Mouse (Mus musculus) B cell, adult 2 months (primary cell): Measurements from ENCODE around the gene Ttc33.

Source experiments
- DNase-seq, 2 experiments: peaks; one replicate each; pipeline ENCODE4 v3.0.0; 2022

Gene Ttc33

DNA sequence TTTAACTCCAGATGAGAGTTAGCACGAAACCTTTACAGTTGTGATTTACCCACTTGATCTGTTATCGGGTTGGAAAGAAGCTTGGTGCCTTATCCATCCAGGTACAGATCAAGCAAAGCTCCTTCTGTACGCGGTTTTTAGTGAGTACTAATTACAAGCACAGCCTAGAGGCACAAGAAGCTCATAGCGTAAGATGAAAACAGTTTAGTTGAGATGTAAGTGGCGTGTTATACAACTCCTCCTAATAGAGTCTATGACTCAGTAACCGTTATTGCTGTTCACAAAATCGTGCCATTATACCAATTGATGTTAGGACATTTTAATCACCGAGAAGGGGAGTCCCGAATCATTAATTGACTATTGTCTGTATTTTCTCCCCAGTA is 959 bp downstream of the Ttc33 start:
- DNase-seq = no peak

DNA sequence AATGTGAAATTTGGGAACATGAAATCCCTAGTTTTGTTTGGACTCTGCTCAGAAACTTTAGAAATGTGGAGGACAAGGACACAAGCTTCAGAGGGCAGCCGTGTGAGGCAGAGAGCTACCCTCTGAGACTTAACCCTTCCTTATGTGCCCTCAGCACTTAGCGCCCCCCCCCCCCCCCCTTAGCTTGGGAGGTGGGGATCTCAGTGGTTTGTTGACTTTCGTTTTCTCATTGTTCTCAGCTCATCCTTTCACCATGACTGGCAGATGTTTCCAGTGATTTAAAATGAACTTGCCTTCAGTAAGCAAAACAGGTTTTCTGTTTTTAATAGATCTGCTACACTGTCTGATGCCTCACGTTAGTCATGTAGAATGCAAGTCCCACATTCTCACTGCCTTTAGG is 1.8 kb downstream of the Ttc33 start:
- no peak for DNase-seq

DNA sequence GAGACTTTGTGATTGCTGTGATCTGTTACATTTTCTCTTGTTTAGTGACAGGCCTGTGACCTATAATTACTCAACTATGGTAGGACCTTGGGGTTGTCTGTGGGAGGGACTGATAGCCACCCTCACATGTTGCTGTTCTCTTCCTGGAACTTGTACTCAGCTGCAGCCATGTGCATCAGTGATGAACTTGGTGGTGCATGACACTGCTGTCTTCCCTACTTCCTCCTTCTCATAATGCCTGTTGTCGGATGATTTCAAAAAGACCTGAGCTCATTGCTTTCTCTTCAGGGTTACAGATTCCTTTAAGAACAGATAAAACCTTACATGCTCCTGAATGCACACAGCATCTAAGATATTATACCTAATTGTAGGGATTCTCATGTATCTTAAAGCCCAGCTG is 2.7 kb downstream of the Ttc33 start:
- peak; percentile 23 to 31 for DNase-seq

DNA sequence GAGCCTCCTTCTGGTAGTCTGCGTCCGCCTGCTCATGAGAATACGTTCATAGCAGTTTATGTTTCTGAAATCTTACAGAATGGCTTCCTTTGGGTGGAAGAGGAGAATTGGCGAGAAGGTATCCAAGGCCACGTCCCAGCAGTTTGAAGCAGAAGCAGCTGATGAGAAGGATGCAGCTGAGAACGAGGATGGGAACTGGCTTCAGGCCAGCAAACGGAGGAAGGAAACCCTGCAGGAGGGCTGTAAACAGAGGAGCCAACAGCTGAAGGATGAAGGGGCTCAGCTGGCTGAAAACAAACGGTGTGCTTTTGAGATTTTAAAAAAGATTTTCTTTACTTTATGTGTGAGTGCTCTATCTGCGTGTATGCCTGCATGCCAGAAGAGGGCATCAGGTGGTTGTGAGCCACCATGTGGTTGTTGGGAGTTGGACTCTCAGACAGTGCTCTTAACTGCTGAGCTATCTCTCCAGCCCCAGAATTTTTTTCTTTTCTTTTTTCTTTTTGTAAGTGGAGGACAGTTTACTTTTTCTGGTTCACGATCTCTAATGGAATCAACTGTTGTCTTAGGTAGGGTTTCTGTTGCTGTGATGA is 4.3 kb downstream of the Ttc33 start:
- DNase-seq = peak in 1 of 2 experiments; percentile 11

DNA sequence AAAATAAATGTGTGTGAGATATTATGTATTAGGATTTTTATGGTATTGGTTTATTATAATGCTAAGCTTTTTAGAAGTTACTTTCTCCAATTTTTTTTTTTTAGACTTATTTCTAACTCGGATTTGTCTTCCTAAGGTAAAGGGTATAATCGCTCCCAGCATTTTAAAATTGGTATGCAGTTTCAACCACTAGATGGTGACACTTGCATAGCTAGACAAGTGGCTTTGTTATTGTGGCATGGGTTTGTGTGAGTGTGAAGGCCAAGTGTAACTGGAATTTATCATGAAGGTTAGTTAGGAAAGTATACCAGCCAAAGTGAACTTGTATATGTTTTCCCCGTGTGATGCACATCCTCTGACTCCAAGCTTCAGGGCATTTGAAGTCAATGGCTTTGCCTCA is 8.5 kb downstream of the Ttc33 start:
- DNase-seq = peak in 1 of 2 experiments; percentile 5

DNA sequence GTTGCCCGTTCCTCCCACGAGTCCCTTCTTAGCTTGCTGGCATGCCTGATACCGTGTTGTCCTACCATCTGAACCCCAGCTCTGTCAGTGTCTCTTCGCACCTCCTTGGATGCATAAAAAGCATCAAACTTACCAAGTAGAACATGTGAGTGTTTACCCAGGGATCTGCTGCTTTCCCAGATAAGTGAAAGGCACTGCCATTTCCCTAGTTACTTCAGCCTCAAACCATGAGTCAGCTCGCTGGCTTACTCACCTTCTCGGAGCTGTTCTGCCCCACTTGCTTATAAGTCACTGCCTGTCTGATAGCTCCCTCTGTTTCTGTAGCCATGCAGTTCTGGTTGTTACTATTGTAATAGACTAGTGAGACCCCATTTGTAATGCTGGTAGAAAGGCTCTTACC is 9.1 kb downstream of the Ttc33 start:
- no peak for DNase-seq

DNA sequence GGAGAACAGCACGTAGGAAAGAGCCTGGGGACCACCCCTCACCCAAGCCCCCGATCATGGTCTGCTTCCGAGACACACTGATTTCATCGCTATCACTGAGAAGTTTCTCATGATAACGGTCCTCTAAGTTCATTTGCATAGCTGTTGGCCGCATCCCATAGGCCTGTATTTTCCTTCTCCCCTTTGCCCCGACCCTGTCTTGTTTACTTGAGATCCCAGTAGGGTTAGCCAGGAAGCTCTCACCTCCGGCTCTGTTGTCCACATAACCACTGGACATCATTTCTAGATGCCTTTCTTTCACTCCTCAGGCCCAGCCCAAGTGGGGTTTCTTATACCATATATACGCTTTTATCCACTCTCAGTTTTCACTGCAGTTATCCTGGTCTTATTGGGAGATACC is 9.6 kb downstream of the Ttc33 start:
- DNase-seq = no peak

DNA sequence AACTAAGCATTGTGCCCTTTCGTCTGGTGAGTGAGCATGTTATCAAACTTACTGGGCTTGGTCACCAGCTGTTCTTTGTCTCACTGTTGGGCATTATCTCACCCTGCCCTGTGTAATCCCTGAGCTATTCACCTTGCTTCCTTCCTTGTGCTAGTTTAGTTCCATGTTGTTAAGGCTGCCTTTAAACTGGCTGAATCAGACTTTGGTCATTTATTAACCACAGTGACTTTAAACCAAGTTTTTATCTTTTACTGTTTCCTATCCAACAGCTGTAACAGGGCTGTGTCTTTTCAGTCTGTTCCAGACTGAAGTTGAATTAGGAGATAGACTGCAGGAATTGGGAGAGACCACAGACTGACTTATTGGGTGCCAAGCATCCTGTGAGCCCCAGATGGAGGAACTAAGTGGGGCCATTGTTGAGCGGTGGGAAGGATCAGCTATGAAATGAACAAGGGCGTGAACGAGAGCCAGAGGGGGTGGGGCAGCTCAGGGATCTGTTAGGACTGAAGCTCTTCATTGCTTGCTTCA is 10.7 kb downstream of the Ttc33 start:
- DNase-seq = no peak

DNA sequence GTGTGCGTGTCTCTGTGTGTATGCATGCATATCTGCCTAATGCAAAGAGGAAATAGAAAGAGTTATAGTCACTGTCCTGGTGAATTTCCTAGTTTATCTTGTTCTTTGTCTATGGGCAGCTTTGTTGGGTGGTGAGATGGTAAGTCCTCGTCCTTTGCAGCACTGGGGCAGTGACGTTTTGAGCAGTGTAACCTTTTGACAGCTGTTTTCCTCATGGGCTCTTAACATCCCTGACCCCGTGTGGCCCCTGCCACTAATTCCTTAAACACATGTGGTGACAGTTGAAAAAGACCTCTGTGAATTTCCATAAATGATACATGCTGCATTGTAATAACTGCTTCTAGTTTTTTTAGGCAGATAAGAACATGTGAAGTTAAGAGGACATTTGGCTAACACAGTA is 11.4 kb downstream of the Ttc33 start:
- no peak for DNase-seq

DNA sequence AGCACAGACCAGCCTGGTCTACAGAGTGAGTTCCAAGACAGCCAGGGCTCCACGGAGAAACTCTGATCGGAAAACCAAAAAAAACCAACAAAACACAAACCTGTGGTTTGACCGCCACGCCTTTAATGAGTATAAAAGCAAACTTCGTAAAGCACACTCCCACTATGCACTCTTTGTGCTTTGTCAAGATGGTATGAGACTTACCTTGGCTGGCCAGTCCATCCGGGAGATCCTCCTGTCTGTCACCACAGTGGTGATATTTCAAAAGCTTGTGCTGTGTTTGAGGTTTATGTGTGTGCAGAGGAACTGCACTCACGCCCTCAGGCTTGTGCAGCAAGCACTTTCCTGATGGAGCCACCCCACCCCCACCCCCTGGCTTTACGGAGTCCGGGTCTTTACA is 19.9 kb downstream of the Ttc33 start:
- no peak for DNase-seq

DNA sequence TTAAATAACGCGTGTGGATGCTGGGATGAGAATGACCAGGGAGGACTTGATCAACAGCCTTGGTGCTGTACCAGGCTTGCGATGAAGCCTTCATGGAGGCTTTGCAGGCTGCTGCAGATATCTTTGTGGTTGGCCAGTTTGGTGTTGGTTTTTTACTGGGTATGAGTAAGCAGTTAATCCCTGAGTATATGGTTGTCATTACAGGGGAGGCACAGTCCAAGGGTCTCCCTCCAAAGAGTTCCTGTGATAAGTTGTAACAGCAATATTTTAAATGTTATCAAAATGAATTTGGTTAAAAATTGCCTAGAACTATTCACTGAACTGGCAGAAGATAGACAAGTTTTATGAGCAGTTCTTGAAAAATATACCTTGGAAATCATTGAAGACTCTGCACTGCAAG is 23.8 kb downstream of the Ttc33 start:
- no peak for DNase-seq

DNA sequence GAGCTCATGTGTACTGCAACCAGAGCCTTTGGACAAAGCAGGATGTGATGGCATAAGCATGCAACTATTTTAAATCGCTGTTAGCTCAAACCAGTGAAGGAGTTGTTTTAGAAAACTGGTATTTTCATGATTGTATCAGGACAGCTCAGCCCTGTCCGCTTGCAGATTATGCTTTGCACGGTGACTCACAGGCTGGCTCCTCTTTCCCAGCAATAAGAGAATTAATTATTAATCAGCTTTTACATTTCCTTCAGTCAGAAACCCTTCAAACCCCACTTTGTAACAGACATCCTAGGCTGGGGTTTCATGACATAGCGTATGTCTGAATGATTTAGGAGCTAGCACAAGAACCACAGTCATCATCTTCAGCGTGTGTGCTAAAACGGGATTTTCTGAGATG is 35.2 kb downstream of the Ttc33 start:
- DNase-seq = no peak

DNA sequence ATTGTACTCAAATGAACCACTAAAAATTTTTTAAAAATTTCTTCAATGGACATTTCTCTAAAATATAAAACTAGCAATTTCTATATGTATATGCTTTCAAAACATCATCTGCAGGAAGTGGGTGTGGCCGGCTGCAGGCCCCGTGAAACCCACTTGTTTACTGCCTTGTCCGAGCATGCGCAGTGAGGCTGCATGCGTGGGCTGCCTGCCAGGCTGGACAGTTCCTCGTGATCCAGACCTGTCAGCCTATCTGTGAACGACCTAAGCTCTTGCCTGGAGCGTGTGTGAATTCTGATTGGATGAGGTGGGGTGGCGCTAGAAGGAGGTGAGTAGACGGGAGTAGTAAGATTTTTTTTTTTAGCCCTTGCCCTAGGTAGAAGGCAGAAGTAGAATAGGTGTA is 45.4 kb downstream of the Ttc33 start:
- DNase-seq = peak; percentile 24 to 35

DNA sequence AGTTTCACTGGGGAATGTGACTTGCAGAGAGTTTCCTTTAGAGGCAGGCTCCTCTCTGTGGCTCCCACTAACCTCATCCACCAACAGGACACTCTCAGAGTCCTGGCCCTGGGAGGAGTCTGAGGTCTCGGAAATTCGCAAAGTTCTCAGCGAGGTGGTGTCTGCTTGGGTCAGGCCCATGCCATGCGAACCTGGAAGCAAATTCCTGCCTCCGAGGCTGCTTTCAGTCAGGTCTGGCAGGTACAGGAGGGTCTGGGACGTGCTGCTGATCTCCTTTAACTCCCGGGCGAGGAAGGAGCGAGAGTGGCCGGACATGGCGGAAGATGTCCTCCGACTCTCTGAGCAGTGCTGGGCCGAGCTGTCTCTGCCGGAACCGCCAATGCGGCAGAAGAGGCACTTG is 49.3 kb downstream of the Ttc33 start:
- DNase-seq = no peak

DNA sequence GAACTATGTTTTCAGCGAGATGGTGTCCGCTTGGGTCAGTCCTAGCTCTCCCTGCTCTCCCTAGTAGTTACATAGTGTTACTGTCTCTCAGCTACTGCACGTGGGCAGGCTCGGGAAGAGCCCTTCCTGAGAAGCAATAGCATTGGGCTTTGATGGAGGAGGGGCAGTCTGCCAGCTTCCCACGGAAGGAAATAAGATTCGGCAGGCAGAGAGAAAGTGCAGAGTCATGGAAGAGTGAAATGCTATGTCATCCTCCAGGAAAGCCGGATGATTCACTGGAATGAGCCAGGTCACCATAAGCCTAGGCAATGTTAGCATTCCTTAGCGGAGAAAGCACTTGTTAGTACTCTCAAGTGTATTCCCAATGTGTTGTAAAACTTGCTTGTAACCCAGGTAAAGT is 50.2 kb downstream of the Ttc33 start:
- DNase-seq = no peak

DNA sequence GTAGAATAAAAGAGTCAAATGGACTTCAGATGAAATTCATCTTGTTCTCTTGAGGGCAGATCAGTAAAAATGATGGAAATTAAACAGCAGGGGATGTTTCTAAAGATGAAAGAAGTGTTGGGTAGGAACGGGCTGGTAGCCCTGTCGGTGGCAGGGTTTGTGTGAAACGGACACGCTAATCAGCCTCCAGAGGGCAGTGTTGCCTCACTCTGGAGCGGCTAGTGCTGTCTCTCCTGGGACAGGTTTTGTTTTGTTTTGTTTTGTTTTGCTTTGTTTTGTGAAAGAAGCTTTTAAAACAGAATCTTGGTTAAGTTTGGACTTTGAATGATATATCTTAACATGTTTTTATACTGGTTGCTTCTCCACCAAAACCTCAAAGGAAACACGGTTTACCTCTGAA is 51.2 kb downstream of the Ttc33 start:
- peak; percentile 87 to 88 for DNase-seq

DNA sequence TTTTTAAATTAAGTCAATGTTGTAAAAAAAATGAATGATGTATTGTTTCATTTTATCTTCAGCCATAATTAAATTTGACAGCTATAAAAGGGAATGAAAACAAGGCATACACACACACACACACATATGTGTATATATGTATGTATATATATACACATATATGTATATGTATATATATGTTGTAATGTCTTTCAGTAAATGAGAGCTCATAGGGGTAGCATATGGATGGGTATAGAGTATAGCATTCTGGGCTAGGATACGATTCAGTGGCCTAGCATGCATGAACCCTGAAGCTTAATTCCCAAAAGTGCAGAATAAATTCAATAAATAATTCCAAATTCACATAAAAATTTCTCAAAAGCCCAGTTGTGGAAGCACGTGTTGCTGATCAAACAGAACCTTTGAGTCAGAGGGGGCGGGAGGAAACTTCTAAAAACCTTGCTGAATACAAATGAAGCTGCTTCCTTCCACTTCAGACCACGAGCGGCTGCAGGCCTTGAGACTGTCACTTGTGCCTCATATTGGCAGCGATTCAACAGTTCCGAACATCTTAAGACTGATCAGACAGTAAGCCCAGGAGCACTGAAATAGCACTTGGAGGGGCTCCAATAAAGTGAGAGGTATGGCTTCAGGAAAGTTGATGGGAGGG is 51.8 kb downstream of the Ttc33 start:
- peak; percentile 18 to 27 for DNase-seq

DNA sequence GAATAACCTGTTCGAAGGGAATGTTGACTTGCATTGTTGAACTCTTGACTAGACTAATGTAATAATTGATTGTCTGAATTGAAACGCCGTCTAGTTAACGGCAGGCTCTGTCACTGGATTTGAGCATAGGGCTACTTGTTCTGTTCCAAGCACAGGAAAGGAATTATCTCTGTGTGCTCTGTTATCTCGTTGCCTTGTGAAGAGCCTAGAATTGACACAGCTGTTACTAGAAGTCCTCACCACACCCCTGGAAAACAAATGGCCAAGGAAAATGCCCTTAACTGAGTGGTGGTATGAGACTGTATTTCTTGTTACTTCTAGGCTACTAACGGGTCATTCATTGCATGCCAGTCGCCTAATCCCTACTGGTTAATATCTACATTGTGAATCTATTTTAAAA is 52.7 kb downstream of the Ttc33 start:
- DNase-seq = no peak

DNA sequence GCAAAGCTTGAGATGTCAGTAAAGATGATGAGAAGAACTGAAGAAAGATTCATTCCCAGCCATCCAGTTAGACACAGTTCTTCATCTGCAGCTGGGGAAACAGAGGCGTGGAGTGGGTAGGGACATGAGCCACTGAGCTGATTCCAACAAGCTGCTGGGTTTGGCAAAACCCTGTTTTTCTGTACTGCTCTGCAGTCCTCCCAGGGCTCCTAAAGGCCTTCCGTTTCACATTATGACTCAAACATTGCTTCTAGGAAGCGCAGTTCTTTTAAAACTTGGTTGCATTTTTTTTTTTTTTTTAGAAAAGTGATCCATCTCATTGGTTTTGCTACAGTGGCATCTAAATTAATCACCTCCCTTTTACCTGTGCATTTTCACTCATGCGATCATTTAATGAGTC is 53.2 kb downstream of the Ttc33 start:
- no peak for DNase-seq

DNA sequence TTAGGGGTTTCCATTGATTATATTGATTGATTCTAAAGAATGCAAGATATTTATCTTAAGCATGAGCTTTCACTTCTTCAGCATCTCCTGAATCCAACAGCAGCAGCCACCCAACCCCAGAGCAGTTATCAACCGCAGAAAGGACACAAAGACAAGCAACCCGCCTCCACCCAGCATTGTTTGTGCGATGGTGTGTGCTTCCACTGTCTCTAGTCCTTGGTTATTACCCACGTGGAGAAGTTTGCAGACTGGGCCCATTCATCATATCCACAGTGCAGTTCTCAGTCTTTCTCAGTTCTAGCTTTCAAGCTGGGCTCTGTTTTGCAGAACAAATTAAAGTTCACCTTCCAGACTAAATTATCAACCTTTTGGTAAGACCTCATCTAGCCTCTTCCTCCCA is 54.0 kb downstream of the Ttc33 start:
- DNase-seq = no peak

DNA sequence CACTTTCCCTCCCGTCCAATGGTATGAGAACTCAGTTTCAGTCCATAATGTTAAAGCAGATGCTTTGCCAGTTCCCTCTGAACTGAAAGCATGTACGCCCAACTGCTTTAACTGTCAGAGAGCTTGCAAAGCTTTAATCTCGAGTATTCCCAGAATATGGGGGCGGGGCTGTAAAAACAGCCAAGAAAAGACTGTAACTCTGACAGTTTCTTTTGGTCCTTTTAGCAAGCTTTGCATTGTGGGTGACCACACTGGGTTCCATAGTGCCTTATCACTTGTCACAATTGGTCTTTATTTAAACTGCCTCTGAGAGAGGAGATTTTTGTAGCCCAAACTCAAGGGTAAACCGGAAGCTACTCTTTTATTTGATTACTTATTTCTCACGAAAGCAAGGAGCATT is 54.6 kb downstream of the Ttc33 start:
- DNase-seq = no peak

DNA sequence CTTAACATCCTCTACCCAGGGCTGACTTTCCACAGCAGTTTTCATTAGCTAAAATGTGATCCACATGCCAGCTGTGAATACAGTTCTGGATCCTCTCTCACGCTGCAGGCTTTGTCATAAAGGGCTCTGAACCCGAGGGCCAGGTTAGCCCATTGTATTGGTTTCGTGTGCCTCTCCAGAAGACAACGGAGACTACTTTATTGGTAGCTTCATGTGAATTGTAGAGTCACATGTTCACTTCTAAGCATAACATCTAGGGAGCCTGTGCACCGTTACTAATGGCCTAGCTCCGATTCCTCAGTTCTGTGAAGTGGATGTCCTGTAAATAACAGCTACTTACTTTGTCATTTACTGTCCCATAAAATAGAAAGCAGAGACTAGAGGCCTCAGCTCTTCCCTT is 55.0 kb downstream of the Ttc33 start:
- no peak for DNase-seq

DNA sequence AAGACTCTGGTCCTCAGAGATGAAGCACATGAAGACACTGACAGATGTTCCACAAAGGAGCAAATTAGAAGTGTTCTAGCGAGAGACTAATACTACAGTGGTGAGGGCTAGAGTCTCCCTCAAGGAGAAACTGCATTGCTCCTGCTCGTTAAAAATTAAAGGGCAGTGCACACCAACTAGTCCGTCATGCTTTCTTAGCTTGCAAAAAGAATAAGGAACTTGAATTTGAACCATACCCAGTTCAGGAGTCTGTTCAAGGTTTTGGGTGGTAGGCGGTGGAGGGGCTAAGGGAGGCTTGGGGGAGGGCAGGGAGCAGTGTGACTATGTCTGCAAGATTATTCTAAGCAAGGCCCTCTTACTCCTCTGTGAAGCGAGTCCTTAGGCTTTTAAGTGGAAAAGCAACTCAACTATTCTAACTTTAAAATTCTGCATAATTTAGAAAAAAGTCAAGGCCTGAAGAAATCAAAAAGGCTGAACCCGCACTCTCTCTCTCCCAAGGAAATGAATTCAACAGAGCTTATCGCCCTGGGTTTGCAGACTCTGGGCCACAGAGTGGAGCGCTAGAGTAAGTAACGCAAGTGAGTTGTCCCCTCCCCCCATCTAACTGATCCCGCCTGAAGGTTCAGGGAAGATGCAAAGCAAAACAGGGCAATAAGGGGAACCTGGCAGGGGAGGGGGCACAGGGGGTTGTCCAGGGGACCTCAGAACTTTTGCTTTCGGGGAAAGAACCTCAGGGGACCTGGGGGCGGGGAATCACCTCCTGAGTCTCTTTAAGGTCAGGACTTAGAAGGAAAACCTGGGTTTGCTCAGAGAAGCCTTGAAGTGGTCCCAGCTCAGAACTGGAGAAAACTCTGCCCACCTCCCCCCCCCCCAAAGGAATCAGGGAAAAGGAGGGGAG is 56.2 kb downstream of the Ttc33 start:
- DNase-seq = peak; percentile 43 to 54
